In genomic region chr9:96669877-96670276, GRCm38 (mm10) we compare ENCODE assay signal across 8 mouse cellular contexts. TPM values are rescaled to one million over a fixed set of nuclear protein-coding genes. Genes with fewer than 3 reads are reported as not detected.
DNase-seq lines count a peak whose midpoint lies in the region; ATAC-seq lines count a peak whose summit lies in the region.

No protein-coding gene starts in this region.

- H3K27me3 ChIP-seq in lung, embryonic 16.5 days (ENCODE audit: control insufficient read depth, insufficient read depth, low read depth, low read length) = no peaks in the 10 kb centered on the region

- peak overlapping the region; percentile 50 for H3K4me3 ChIP-seq in lung, embryonic 16.5 days (ENCODE audit: low read length)

- no peaks in the 10 kb centered on the region; the same call in 1 of the 2 replicates for H3K4me1 ChIP-seq in lung, embryonic 16.5 days (replicated peaks; ENCODE audit: control insufficient read depth, insufficient read depth, low read length)

- peak overlapping the region; percentile 61 for H3K9ac ChIP-seq in lung, embryonic 16.5 days (ENCODE audit: low read length)

- under 1% methylated on average over 15 of the region's 15 CpGs for WGBS in lung, embryonic 16.5 days

- H3K9me3 ChIP-seq in lung, embryonic 16.5 days (ENCODE audit: control insufficient read depth, low read length) = no peaks in the 10 kb centered on the region

- peak overlapping the region; percentile 81 for H3K4me2 ChIP-seq in lung, embryonic 16.5 days (ENCODE audit: low read depth, low read length)

- DNase-seq in MEL-GATA-1-ER (ENCODE audit: extremely low read depth, low read depth) = peak; percentile 96
- DNase-seq in cerebellum, adult 8-10 months = peak; percentile 96
- peak; percentile 96 for DNase-seq in forelimb bud, embryonic 11.5 days (ENCODE audit: low read depth, low spot score)
- peak; percentile 96 for DNase-seq in layer of hippocampus, adult 9-10 months (ENCODE audit: low spot score)
- DNase-seq in ovary, postnatal 10 days (ENCODE audit: low spot score) = peak; percentile 78
- peak; percentile 94 to 96 for DNase-seq in thymus, postnatal 10 days (ENCODE audit: low spot score in 2 of 2)

- H3K27ac ChIP-seq in lung, embryonic 16.5 days (ENCODE audit: low read length) = peak overlapping the region; percentile 46; the same call in 1 of the 2 replicates

- H3K36me3 ChIP-seq in lung, embryonic 16.5 days (ENCODE audit: control insufficient read depth, insufficient read depth, low read length) = no peaks in the 10 kb centered on the region

- ATAC-seq in hematopoietic stem cell, adult 5-6 weeks (replicated peaks in 1 of 2; ENCODE audit: insufficient read depth in 1 of 2, low FRiP score in 2 of 2, low TSS enrichment in 1 of 2, low read depth in 1 of 2, poor library complexity in 2 of 2, severe bottlenecking in 2 of 2) = peak; percentile 99 to 100
- peak; percentile 100 for ATAC-seq in lung, embryonic 16.5 days (ENCODE audit: low read depth)

RNA-seq across cellular contexts. Expression of gene Rasa2, which starts 38.5 kb away (rescaled TPM):
- total RNA-seq in hematopoietic stem cell, adult 5-6 weeks (2017) = 12.4 and 20.4 TPM in 2 replicates
- polyA plus RNA-seq in lung, embryonic 16.5 days (2015; fragmentation: Nextera tagmentation; extraction: Ambion mirVana) = 15.3 and 18.9 TPM in 2 replicates

Comparison
In these comparisons a context has a peak if more than half of its experiments do, and no peak if none do; other contexts are left out.
1. Peak in every context shown above with its lines: DNase-seq, ATAC-seq, H3K4me3 ChIP-seq and H3K27ac ChIP-seq.